ENCODE assay signal across 9 mouse cellular contexts in the genomic region with DNA sequence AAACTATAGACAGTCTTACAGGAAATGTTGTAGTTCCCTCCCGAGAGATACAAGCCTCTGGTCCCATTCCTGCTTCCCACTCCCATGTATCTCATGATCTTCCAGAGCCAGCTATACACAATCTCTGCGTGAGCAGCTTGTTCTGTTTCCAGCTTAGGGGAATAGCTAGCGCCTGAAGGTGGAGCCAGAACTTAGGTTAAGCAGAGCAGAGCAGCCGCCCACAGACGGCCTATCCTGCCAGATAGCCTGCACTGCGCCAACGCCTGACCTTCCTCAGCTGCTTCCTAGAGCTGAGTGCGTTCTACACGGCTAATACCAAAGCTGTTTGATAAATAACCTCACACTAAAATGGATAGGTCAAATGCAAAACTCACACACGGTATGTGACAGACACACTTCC. TPM values are rescaled to one million over a fixed set of nuclear protein-coding genes. Genes with fewer than 3 reads are reported as not detected.
DNase-seq lines count a peak whose midpoint lies in the region; ATAC-seq and TF ChIP-seq lines count a peak whose summit lies in the region.
"Had no signal": no experiment of that assay in that cellular context is flagged by ENCODE, and none has a peak within 500 bp of the region (broad histone marks: within the 10 kb centered on the region; RNA-seq: fewer than 3 reads in every experiment).

No protein-coding gene starts in this region.

- H3K27me3 ChIP-seq in kidney, adult 2 months (replicated peaks; ENCODE audit: control insufficient read depth, insufficient read depth, low read length): no peaks in the 10 kb centered on the region
- no peaks in the 10 kb centered on the region for H3K27me3 ChIP-seq in intestine, postnatal 0 days (replicated peaks; ENCODE audit: control insufficient read depth, insufficient read depth, low read length)
- no peaks in the 10 kb centered on the region for H3K27me3 ChIP-seq in stomach, postnatal 0 days (ENCODE audit: control insufficient read depth, insufficient read depth, low read length)
- H3K27me3 ChIP-seq: embryonic facial prominence, embryonic 13.5 days had no signal

- peak; percentile 51 for TF ChIP-seq CTCF in kidney, adult 2 months (conservative IDR thresholded peaks at IDR 0.05; ENCODE audit: insufficient read depth, insufficient read length, low read depth, low read length)
- TF ChIP-seq CTCF in intestine, postnatal 0 days (IDR thresholded peaks at IDR 0.05; ENCODE audit: low read depth): peak; percentile 69
- peak; percentile 75 for TF ChIP-seq CTCF in stomach, postnatal 0 days (IDR thresholded peaks at IDR 0.05; ENCODE audit: low read depth)

- no peak overlapping the region for H3K4me2 ChIP-seq in intestine, postnatal 0 days (replicated peaks; ENCODE audit: low read depth)
- no peak overlapping the region for H3K4me2 ChIP-seq in stomach, postnatal 0 days (replicated peaks; ENCODE audit: low read depth)
- H3K4me2 ChIP-seq: embryonic facial prominence, embryonic 13.5 days had no signal

- peak; percentile 25 for DNase-seq in kidney, adult 2 months
- DNase-seq in kidney, adult 9 months: no peak
- DNase-seq in NIH3T3 (ENCODE audit: low read depth): peak; percentile 56
- DNase-seq in fat pad, adult 2 months (ENCODE audit: extremely low read depth, low read depth, low spot score): peak; percentile 57
- DNase-seq in stomach, postnatal 0 days (ENCODE audit: low spot score): peak; percentile 52
- no peak for DNase-seq in thymus, postnatal 0 days (ENCODE audit: low spot score)
- no peak for DNase-seq in spleen, postnatal 10 days (ENCODE audit: low spot score in 2 of 2)

- no peak overlapping the region for H3K27ac ChIP-seq in kidney, adult 2 months (ENCODE audit: insufficient read depth, low read depth, low read length)
- no peak overlapping the region for H3K27ac ChIP-seq in intestine, postnatal 0 days (ENCODE audit: low read depth, low read length)
- no peak overlapping the region for H3K27ac ChIP-seq in stomach, postnatal 0 days (replicated peaks)
- H3K27ac ChIP-seq: embryonic facial prominence, embryonic 13.5 days had no signal

- TF ChIP-seq EP300 in stomach, postnatal 0 days (optimal IDR thresholded peaks at IDR 0.05): no peak

- H3K4me1 ChIP-seq in kidney, adult 2 months (ENCODE audit: control insufficient read depth, insufficient read depth, low read length): 0 out of 2 replicates have a peak, but pooled peaks cover 2% of the 10 kb centered on the region
- no peaks in the 10 kb centered on the region for H3K4me1 ChIP-seq in intestine, postnatal 0 days (replicated peaks; ENCODE audit: control insufficient read depth, insufficient read depth, low read length)
- H3K4me1 ChIP-seq in stomach, postnatal 0 days (replicated peaks; ENCODE audit: control insufficient read depth, insufficient read depth): no peaks in the 10 kb centered on the region

- H3K4me3 ChIP-seq in kidney, adult 2 months (ENCODE audit: insufficient read depth, low read depth, low read length): no peak overlapping the region
- no peak overlapping the region for H3K4me3 ChIP-seq in intestine, postnatal 0 days (ENCODE audit: low read depth, low read length)
- no peak overlapping the region for H3K4me3 ChIP-seq in stomach, postnatal 0 days (ENCODE audit: low read depth, low read length)
- H3K4me3 ChIP-seq: embryonic facial prominence, embryonic 13.5 days had no signal

- H3K9me3 ChIP-seq in intestine, postnatal 0 days (ENCODE audit: control insufficient read depth): no peaks in the 10 kb centered on the region
- no peaks in the 10 kb centered on the region for H3K9me3 ChIP-seq in stomach, postnatal 0 days (ENCODE audit: control insufficient read depth, low read length)
- H3K9me3 ChIP-seq: embryonic facial prominence, embryonic 13.5 days had no signal

- no peak for TF ChIP-seq POLR2A in kidney, adult 2 months (IDR thresholded peaks at IDR 0.05; ENCODE audit: low read depth, low read length)

- ATAC-seq in intestine, postnatal 0 days: no peak
- peak; percentile 71; the same call in 1 of the 2 replicates for ATAC-seq in stomach, postnatal 0 days (ENCODE audit: low FRiP score, low TSS enrichment)

- H3K36me3 ChIP-seq in kidney, adult 2 months (ENCODE audit: control insufficient read depth, insufficient read depth, low read length): no peaks in the 10 kb centered on the region
- H3K36me3 ChIP-seq in intestine, postnatal 0 days (ENCODE audit: control insufficient read depth, insufficient read depth): peaks cover 14% of the 10 kb centered on the region
- H3K36me3 ChIP-seq in stomach, postnatal 0 days (ENCODE audit: control insufficient read depth, insufficient read depth, low read length): no peaks in the 10 kb centered on the region

- no peak overlapping the region for H3K9ac ChIP-seq in intestine, postnatal 0 days (ENCODE audit: low read depth, low read length)
- no peak overlapping the region for H3K9ac ChIP-seq in stomach, postnatal 0 days (ENCODE audit: low read length)
- H3K9ac ChIP-seq: embryonic facial prominence, embryonic 13.5 days had no signal

- whole genome bisulfite sequencing in kidney, adult 2 months: 49% methylated on average over 10 of the region's 10 CpGs
- 58% methylated on average over 10 of the region's 10 CpGs for WGBS in intestine, postnatal 0 days
- WGBS in stomach, postnatal 0 days: 36% methylated on average over 10 of the region's 10 CpGs

RNA-seq across cellular contexts. Expression of a gene that starts 23.1 kb away (rescaled TPM):
- 4.9 and 5.0 TPM in 2 replicates for polyA plus RNA-seq in kidney, adult 2 months (2012; rRNA removed)
- 3.2 and 3.7 TPM in 2 replicates for polyA plus RNA-seq in intestine, postnatal 0 days (2015; fragmentation: Nextera tagmentation; extraction: Ambion mirVana)
- polyA plus RNA-seq in stomach, postnatal 0 days (2015; fragmentation: Nextera tagmentation; extraction: Ambion mirVana): 3.3 and 4.2 TPM in 2 replicates
- 3.7 and 4.4 TPM in 2 replicates for polyA plus RNA-seq in thymus, postnatal 0 days (2015; fragmentation: Nextera tagmentation; extraction: Ambion mirVana)

RNA-seq across cellular contexts. Expression of a gene that starts 51.4 kb away (rescaled TPM):
- polyA plus RNA-seq in kidney, adult 2 months (2012; rRNA removed): 42.6 and 49.1 TPM in 2 replicates
- polyA plus RNA-seq in intestine, postnatal 0 days (2015; fragmentation: Nextera tagmentation; extraction: Ambion mirVana): 50.2 and 50.9 TPM in 2 replicates
- polyA plus RNA-seq in stomach, postnatal 0 days (2015; fragmentation: Nextera tagmentation; extraction: Ambion mirVana): 62.4 and 67.3 TPM in 2 replicates
- polyA plus RNA-seq in thymus, postnatal 0 days (2015; fragmentation: Nextera tagmentation; extraction: Ambion mirVana): 6.6 and 7.0 TPM in 2 replicates

Comparison
In these comparisons a context has a peak if more than half of its experiments do, and no peak if none do; other contexts are left out.
1. DNase-seq: peak in kidney, adult 2 months (single experiment), NIH3T3 (single experiment), fat pad, adult 2 months (single experiment) and stomach, postnatal 0 days (single experiment); none in kidney, adult 9 months (single experiment), thymus, postnatal 0 days (single experiment) and spleen, postnatal 10 days (0 of 2).
2. Peak in every context shown above with its lines, with median percentiles within 50 percentile points of each other: CTCF ChIP-seq.